Mouse (Mus musculus) liver, embryonic 12.5 days (tissue): Measurements from ENCODE around the gene Trim37. TPM values are rescaled to one million over a fixed set of nuclear protein-coding genes. Genes with fewer than 3 reads are reported as not detected.
"Not testable (repeated sequence)": the region's sequence is repeated elsewhere in the genome, so short reads cannot be mapped to it uniquely, and the experiment has no call there.

Experiments used
- ATAC-seq: fragments of 200-750 bp; cut with Nextera tagmentation; 2 replicates; pipeline ENCODE4 v1.8.0; 2017; ENCODE audit warnings: moderate number of reproducible peaks, mild to moderate bottlenecking, moderate library complexity
- H3K27ac ChIP-seq: fragments of 300-500 bp; sonication (generic); 2 replicates; pipeline ENCODE4 v1.5.1; 2016; ENCODE audit warnings: mild to moderate bottlenecking
- H3K27me3 ChIP-seq: fragments of 300-500 bp; sonication (generic); replicated peaks from 2 replicates; pipeline ENCODE4 v1.6.1; 2016; ENCODE audit warnings: mild to moderate bottlenecking, moderate library complexity
- H3K36me3 ChIP-seq: fragments of 300-500 bp; sonication (generic); 2 replicates; pipeline ENCODE4 v1.6.1; 2016; ENCODE audit warnings: mild to moderate bottlenecking, moderate library complexity
- H3K4me1 ChIP-seq: fragments of 300-500 bp; sonication (generic); 2 replicates; pipeline ENCODE4 v1.6.1; 2016
- H3K4me2 ChIP-seq: fragments of 300-500 bp; sonication (generic); 2 replicates; pipeline ENCODE4 v1.6.1; 2016; ENCODE audit warnings: mild to moderate bottlenecking, moderate library complexity
- H3K4me3 ChIP-seq: fragments of 300-500 bp; sonication (generic); 2 replicates; pipeline ENCODE4 v1.5.1; 2016; ENCODE audit warnings: mild to moderate bottlenecking, moderate library complexity
- H3K9ac ChIP-seq: fragments of 300-500 bp; sonication (generic); 2 replicates; pipeline ENCODE4 v1.6.1; 2016; ENCODE audit warnings: mild to moderate bottlenecking, moderate library complexity
- H3K9me3 ChIP-seq: fragments of 300-500 bp; sonication (generic); replicated peaks from 2 replicates; pipeline ENCODE4 v1.6.1; 2016; ENCODE audit warnings: mild to moderate bottlenecking, moderate library complexity
- WGBS: fragments of 180-500 bp; shearing (Covaris S2); methylation state at CpG from one replicate; pipeline ENCODE4 v1.1.7; 2016; ENCODE audit not compliant: insufficient replicate concordance; 5-methylcytosine and 5-hydroxymethylcytosine counted together
- microRNA counts: library from miRNA; unstranded; fragments of <30 nt; microRNA quantifications from one replicate; lab custom pipeline; 2017
- microRNA-seq: library from miRNA; unstranded; fragments of <30 nt; microRNA quantifications from one replicate; pipeline ENCODE4, GENCODE M21; 2017
- polyA plus RNA-seq: library from polyadenylated mRNA; unstranded; fragments of >200 nt; fragmentation: Nextera tagmentation; extraction: Ambion mirVana; gene quantifications from 2 replicates; pipeline ENCODE4 v1.2.1, GENCODE M21; 2016

The Trim37 gene
- polyA plus RNA-seq, 1 experiment from 2014 or later = 35.8 TPM

DNA sequence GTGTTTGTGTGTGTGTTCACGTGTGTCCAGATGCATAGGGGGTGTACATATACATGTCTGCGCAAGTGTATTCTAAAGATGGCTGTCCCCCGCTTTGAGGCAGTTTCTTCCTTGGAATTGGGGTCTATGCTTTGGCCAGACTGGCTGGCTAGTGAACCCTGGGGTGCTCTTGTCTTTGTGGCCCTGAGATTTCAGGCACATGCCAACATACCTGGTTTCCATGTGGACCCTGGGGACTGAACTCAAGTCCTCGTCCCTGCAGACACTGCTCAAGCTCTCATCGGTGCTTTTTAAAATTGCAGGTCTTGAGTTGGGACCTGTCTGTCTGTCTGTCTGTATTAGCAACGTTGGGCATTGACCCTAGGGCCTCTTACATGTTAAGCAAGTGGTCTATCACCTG lies 126.4 kb downstream of the Trim37 start:
- Histone ChIP-seq H3K4me1 (no peaks in the 10 kb centered on the region), H3K36me3 (no peaks in the 10 kb centered on the region), H3K4me2 (no peak overlapping the region), H3K4me3 (no peak overlapping the region), H3K27me3 (no peaks in the 10 kb centered on the region), H3K27ac (no peak overlapping the region), H3K9me3 (no peaks in the 10 kb centered on the region), H3K9ac (no peak overlapping the region)
- ATAC-seq = no peak
- WGBS = 78% methylated on average over 6 of the region's 6 CpGs

DNA sequence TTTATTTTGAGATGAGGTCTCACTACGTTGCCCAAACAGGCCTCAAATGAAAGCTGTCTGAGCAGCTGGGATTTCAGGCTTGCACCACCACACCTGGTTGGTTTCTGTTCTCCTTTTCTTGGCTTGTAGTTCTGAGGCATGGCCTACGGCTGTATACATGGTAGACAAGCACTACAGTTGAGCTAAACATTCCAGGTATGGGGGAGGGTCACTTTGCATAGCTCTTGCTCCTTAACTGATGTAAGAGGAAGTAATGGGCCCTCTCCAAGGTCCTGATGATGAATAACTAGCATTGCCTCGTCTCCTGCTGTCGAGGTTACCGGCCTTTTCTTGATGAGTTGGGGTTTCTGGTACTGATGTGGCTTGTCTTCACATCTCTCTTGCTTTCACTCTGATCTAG lies 127.3 kb downstream of the Trim37 start:
- WGBS = 54% methylated on average over 5 of the region's 5 CpGs
- no peak overlapping the region for H3K9ac ChIP-seq
- H3K27ac ChIP-seq = no peak overlapping the region
- H3K4me2 ChIP-seq = no peak overlapping the region
- no peak overlapping the region for H3K4me3 ChIP-seq
- no peaks in the 10 kb centered on the region for H3K4me1 ChIP-seq
- no peaks in the 10 kb centered on the region for H3K9me3 ChIP-seq
- H3K27me3 ChIP-seq = no peaks in the 10 kb centered on the region
- H3K36me3 ChIP-seq = no peaks in the 10 kb centered on the region
- ATAC-seq = no peak

DNA sequence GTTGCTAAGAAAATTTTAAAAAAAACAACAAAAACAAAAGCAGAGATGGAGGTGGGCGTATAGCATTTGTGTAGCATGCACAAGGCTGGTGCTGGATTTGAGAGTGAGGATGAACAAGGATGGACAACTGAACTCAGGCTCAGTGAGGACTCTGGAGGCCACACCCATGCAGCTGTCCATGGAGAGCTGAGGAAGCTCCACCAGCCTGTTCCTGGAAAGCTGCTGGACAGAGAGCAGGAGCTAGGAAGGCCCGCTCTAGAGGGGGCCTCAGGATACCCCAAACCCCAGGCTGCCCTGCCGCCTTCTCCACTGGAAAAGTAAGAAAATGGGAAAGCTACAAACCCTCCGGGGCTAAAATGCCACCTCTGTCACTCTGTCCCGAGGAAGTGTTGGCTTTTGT lies 130.4 kb downstream of the Trim37 start:
- ATAC-seq = no peak
- Histone ChIP-seq H3K27me3 (no peaks in the 10 kb centered on the region), H3K9me3 (no peaks in the 10 kb centered on the region), H3K27ac (no peak overlapping the region), H3K36me3 (no peaks in the 10 kb centered on the region), H3K4me3 (no peak overlapping the region), H3K4me2 (no peak overlapping the region), H3K4me1 (peaks cover 12% of the 10 kb centered on the region), H3K9ac (no peak overlapping the region)
- WGBS = 77% methylated on average over 5 of the region's 5 CpGs

DNA sequence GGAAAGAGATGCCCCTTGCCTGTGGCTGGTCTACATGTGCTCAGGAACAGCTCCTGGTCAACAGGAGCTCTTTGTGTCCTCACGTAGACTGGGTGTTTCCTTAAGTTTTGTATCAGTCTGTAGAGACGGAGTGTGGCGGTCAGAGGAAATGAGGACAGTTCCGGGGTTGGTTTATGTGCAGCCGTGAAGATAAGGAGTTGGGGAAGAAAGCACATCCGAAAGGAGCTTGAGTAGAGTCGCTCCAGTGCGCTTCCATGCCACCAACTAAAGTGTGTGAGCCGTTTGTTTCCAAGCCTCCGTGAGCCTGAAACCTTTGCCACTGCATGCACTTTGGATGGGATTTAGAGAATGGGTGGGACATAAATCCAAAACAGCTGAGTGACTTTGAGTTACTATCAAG lies 132.9 kb downstream of the Trim37 start:
- no peaks in the 10 kb centered on the region for H3K9me3 ChIP-seq
- 24% methylated on average over 10 of the region's 10 CpGs for WGBS
- no peaks in the 10 kb centered on the region for H3K27me3 ChIP-seq
- H3K4me1 ChIP-seq = peaks cover 15% of the 10 kb centered on the region
- no peak overlapping the region for H3K4me3 ChIP-seq
- H3K27ac ChIP-seq = 0 out of 2 replicates have a peak overlapping the region, but pooled peaks have one; percentile 32
- peak overlapping the region; percentile 28 for H3K4me2 ChIP-seq
- ATAC-seq = 0 out of 2 replicates have a peak, but pooled peaks have one; percentile 35
- H3K9ac ChIP-seq = no peak overlapping the region
- no peaks in the 10 kb centered on the region for H3K36me3 ChIP-seq

DNA sequence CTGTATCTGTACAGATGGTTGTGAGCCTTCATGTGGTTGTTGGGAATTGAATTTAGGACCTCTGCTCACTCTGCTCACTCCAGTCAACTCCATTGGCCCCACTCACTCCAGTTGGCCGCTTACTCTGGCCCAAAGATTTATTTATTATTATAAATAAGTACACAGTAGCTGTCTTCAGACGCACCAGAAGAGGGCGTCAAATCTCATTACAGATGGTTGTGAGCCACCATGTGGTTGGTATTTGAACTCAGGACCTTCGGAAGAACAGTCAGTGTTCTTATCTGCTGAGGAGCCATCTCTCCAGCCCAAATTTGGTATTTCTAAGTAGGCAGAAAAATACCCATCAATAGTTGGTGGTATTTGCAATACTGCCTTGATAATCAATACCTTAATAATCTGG lies 134.8 kb downstream of the Trim37 start:
- H3K36me3 ChIP-seq, ATAC-seq, H3K4me2 ChIP-seq, H3K27me3 ChIP-seq, H3K4me3 ChIP-seq, H3K27ac ChIP-seq, H3K9ac ChIP-seq, H3K9me3 ChIP-seq: not testable (repeated sequence)
- H3K4me1 ChIP-seq = peaks cover 15% of the 10 kb centered on the region
- 68% methylated on average over 4 of the region's 4 CpGs for WGBS

DNA sequence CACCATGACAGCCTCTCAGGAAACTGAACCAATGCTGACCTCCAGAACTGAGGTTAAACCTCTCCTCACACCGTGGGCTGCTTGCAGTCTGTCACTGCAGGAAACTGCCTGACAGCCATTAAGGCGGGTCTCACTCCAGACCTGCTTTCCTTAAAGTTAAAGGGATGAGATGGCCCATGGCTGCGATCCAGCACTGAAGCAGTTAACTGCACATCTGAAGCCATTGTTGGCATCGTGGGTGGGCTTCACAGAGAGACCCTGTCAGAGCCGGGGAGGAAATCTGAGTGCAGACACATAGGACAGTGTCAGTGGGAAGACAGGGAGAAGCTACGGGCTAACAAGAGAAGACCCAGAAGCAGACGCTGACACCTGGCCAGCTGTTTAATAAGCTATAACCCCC lies 137.1 kb downstream of the Trim37 start:
- H3K9ac ChIP-seq = no peak overlapping the region
- WGBS = 33% methylated on average over 7 of the region's 7 CpGs

DNA sequence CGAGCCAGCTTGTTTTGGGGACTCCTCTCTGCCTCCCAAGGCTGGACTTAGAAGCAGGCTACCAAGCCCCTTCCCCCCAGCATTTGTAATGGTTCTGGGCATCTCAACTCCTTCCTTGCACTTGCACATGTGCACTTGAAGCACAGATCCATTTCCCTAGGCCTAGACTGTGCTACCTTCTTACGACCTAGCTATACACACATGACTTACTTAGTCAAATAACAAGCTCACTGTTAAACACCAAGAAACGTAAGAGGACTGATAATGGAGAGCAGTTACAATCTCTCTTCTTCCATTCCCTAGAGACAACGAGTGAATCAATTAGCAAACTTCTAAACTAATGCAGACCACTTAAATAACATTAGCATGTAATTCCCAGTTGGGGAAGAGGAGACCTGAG lies 139.4 kb downstream of the Trim37 start:
- Histone ChIP-seq H3K27ac (no peak overlapping the region), H3K9ac (no peak overlapping the region), H3K4me1 (0 out of 2 replicates have a peak, but pooled peaks cover 3% of the 10 kb centered on the region), H3K36me3 (no peaks in the 10 kb centered on the region), H3K27me3 (no peaks in the 10 kb centered on the region), H3K4me3 (no peak overlapping the region), H3K9me3 (no peaks in the 10 kb centered on the region), H3K4me2 (no peak overlapping the region)
- no peak for ATAC-seq
- 65% methylated on average over 4 of the region's 4 CpGs for WGBS

More for the DNA sequence above, 137.1 kb downstream of the Trim37 start:
- no peak for ATAC-seq
- Histone ChIP-seq H3K4me1 (peaks cover 15% of the 10 kb centered on the region), H3K4me3 (no peak overlapping the region), H3K4me2 (no peak overlapping the region), H3K27ac (no peak overlapping the region), H3K36me3 (no peaks in the 10 kb centered on the region), H3K9me3 (no peaks in the 10 kb centered on the region), H3K27me3 (no peaks in the 10 kb centered on the region)

DNA sequence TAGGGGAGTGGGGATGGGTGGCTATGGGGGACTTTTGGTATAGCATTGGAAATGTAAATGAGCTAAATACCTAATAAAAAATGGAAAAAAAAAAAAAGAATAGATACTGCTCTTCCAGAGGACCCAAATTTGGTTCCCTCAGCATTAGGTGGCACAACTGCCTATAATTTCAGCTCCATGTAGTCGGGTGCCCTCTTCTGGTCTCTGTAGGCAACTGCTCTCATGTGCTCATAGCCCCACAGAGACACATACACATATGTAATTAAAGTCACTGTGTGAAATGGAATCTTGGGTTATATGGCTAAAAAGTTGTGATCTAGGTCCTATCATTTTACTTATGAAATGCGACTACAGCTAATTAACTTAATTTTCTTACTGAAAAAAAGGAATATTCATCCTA lies 141.9 kb downstream of the Trim37 start:
- no peak for ATAC-seq
- Histone ChIP-seq H3K4me2 (no peak overlapping the region), H3K4me1 (0 out of 2 replicates have a peak, but pooled peaks cover 2% of the 10 kb centered on the region), H3K36me3 (no peaks in the 10 kb centered on the region), H3K4me3 (no peak overlapping the region), H3K27me3 (no peaks in the 10 kb centered on the region), H3K27ac (no peak overlapping the region), H3K9ac (no peak overlapping the region), H3K9me3 (0 out of 2 replicates have a peak, but pooled peaks cover 4% of the 10 kb centered on the region)
- 61% methylated on average over 2 of the region's 2 CpGs for WGBS

MicroRNA genes within 50 kb of the gene (microRNA counts, 519-probe panel; counts per million panel counts)
- 6,282 counts per million, percentile 93 among the panel's probes with 10 or more counts for microRNA mmu-miR-301a (lab: Ali Mortazavi, UCI)

Small RNAs within 50 kb of the gene (microRNA-seq; reads per million reads assigned to microRNA genes)
- gene Mir301 = 1,211 reads per million, percentile 76 among the genes with 10 or more reads in this experiment

Other genes starting within 250 kb of the Trim37 start
- 1.3 and 1.4 TPM in 2 replicates for gene Ypel2, start 133.4 kb upstream of the Trim37 start, polyA plus RNA-seq
- 6.2 and 6.8 TPM in 2 replicates for gene Gdpd1, start 53.0 kb upstream of the Trim37 start, polyA plus RNA-seq
- gene Smg8, start 40.3 kb upstream of the Trim37 start, polyA plus RNA-seq = 12.9 and 14.8 TPM in 2 replicates
- gene Prr11, start 18.4 kb upstream of the Trim37 start, polyA plus RNA-seq = 6.4 and 7.1 TPM in 2 replicates
- gene Ska2, start 17.8 kb upstream of the Trim37 start, polyA plus RNA-seq = 32.6 and 35.9 TPM in 2 replicates
- 2.9 and 3.4 TPM in 2 replicates for gene Ppm1e, start 231.9 kb downstream of the Trim37 start, polyA plus RNA-seq